Mouse (Mus musculus) thymus, postnatal 25 days (tissue): ENCODE data around the gene Ddx27.
"Not testable (repeated sequence)": the region's sequence is repeated elsewhere in the genome, so short reads cannot be mapped to it uniquely, and the experiment has no call there.

Source experiments
- DNase-seq: peaks from one replicate; pipeline ENCODE4 v3.0.0; 2022

Ddx27 gene

DNA sequence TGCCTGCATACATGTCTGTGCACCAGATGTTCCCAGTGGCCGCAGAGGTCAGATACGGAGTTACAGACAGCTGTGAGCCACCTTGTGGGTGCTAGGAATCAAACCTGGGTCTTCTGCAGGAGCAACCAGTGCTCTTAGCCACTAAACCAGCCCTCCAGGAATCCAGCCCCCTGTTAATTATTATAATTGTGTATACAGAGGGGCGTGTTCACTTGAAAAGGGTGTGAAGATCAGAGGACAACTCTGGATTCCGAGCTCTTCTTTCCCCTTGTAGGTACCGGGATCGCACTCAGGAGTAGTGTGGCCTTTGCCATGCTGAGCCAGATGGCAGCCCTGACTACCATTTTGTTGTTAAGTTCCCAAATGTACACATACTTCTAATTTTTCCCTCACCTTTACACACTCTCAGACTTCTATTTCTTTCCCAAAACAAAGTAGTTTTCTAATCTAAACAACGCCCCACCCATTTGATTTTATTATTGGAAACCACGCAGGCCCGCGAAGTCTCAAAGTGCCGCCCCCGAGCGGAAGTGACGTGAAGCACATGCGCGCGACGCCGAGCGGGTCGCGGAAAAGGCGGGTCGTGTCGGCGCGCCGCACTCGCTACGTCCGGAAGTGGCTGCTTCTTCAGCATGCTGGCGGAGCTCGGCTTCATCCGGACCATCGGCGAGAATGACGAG is at the start of gene Ddx27:
Gene Ddx27 (plus strand): TSS at position 492 of the 680 bp plus-strand sequence.
- peak; percentile 92 for DNase-seq

GRCm38 (mm10) chr2:166973153-166973552 is 41.8 kb upstream of the Ddx27 start:
- no peak for DNase-seq

GRCm38 (mm10) chr2:166974177-166974872 is 40.7 kb upstream of the Ddx27 start:
- no peak for DNase-seq

- no peak for DNase-seq
Observed at GRCm38 (mm10) chr2:166976356-166976755, 38.6 kb upstream of the Ddx27 start.

- DNase-seq = no peak
Observed at GRCm38 (mm10) chr2:166977490-166977889, 37.5 kb upstream of the Ddx27 start.

DNA sequence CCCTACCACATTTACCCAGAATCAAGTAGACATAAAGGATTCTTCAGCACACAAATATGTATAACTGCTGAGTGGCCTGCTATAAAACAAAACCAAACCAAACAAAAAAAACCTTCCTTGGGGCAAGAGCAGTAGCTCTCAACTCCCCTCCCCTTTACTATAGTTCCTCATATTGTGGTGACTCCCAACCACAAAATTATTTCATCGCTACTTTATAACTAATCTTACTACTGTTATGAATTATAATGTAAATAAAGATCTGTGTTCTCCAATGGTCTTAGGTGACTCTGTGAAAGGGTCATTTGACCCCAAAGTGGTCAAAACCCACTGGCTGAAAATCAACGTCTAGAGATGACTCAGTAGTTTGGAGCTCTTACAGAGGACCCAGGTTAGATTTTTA is 34.8 kb upstream of the Ddx27 start:
- no peak for DNase-seq

DNA sequence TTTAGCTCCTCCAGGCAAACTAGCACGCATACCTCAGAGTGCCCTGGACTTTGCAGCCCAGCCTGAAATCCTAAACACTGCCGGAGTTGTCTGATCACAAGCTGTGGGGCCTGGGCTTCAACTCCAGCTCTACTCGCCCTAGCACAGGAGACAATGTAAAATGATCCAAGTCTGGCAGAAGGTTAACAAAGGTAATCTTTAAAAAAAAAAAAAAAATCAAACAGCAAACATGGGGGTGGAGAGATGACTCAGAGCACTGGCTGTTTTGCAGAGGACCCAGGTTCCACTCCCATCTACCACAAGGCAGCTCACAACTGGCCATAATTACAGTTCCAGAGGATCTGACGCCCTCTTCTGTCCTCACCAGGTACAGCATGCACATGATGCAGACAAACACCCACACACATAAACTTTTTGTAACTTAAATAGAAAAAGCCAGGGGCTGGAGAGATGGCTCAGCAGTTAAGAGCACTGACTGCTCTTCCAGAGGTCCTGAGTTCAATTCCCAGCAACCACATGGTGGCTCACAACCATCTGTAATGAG is 31.6 kb upstream of the Ddx27 start:
- no peak for DNase-seq

DNA sequence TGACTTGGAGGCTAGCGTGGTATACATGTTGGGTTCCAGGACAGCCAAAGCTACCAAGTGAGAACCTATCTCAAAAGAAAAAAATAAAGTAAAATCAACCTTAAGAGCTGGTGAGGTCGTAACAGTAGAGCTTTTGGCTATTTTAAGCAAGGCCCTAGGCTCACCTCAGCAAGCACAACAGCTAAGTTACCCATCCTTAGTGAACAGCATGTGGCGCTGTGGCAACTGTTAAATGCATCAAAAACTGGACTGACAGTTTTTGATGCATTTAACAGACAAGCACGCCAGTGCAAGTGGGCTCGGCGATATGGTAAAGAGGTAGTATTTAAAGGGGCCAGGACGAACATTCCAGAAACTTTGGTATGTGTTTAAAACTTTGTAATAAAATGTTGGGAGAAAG is 24.1 kb upstream of the Ddx27 start:
- no peak for DNase-seq

- DNase-seq = no peak
Observed at GRCm38 (mm10) chr2:166991945-166992344, 23.0 kb upstream of the Ddx27 start.

- DNase-seq = peak; percentile 42
Observed at GRCm38 (mm10) chr2:166995021-166995795, 19.8 kb upstream of the Ddx27 start.

- peak; percentile 94 for DNase-seq
Observed at GRCm38 (mm10) chr2:166995796-166996532, 19.0 kb upstream of the Ddx27 start, which contains the start of gene Stau1. Stau1 (minus strand) TSS chr2:166996299.

DNA sequence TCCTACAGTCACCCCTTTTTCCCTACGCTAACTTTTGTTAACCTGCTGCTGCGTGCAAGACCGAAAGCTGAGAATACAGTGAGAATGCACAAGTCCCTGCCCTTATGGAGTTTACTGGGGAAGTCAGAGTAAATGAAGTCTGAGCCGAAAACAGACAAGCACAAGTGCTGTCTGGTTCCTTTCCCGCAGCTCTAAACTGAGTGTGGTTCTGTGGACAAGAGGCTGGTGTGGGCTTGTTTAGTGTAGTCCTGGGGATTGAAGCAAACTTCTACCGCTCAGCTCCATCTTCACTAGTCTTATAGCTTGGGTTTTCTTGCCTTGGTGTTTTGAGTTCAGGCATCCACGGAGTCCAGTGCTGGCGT is 18.5 kb upstream of the Ddx27 start:
- DNase-seq = no peak

- DNase-seq = no peak
Observed at GRCm38 (mm10) chr2:167001486-167001885, 13.5 kb upstream of the Ddx27 start.

GRCm38 (mm10) chr2:167004099-167004854 is 10.7 kb upstream of the Ddx27 start:
- DNase-seq = peak; percentile 68

- no peak for DNase-seq
Observed at GRCm38 (mm10) chr2:167006355-167006754, 8.6 kb upstream of the Ddx27 start.

DNA sequence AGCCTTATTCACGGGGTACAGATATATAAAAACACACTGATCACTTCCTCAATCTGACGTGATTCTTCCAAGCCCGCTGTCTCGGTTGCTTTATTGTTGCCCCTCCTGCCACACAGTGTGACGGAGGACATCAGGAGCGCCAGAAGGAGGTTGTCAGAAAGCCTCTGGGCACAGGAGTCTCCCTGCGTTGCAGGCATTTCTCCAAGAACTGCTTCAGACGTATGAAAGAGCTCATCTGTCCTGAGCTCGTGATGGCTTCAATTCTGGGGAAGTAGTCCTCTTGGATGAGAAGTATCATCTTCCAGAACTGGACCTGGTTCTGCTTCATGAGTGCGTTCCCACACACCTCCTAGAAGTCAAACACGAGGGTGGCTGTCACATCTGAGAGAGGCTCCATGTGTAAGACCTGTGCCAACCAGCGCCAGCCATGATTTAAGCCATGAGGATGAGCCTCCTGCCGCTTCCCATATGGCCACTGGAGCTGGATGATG is 7.9 kb upstream of the Ddx27 start:
- DNase-seq = no peak

- not testable (repeated sequence) for DNase-seq
Observed at GRCm38 (mm10) chr2:167007565-167007964, 7.4 kb upstream of the Ddx27 start.

DNA sequence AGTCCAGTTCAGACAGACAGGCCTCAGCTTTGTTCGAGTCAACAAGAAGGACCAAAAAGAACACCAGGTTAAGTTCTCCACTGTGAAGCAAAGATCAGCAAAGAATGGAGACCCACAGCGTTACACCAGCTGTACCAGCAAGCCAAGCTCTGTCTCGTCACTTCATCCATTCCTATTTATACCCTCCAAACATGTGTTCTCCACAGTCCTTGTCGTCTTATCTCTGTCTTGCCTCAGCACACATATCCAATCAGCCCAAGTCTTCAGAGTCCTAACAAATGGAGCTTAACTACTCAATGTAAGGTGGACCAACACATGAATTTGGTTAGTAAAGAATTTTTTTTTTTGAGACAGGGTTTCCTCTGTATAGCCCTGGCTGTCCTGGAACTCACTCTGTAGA is 5.5 kb upstream of the Ddx27 start:
- DNase-seq = no peak

DNA sequence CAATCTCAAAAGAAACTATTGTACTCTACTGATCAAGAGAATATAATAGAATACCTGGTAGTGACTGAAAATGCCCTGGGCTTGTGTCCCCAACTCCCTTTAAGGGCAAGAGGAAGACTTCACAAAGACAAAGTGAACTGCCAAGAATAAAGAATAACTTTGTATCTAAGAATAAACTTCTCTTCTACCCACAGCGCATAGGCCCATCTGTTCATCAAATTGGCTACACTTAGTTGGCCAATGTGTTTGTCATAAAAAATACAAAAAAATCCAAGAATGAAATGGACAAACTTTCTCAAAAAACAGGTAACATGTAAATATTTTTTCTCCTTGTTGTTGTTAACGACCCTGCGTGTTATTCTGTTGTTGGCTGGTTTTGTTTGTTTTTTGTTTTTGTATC is 4.4 kb upstream of the Ddx27 start:
- no peak for DNase-seq

- DNase-seq = no peak
Observed at GRCm38 (mm10) chr2:167015382-167015718, 357 bp downstream of the Ddx27 start.

GRCm38 (mm10) chr2:167019396-167019795 is 4.4 kb downstream of the Ddx27 start:
- DNase-seq = no peak

DNA sequence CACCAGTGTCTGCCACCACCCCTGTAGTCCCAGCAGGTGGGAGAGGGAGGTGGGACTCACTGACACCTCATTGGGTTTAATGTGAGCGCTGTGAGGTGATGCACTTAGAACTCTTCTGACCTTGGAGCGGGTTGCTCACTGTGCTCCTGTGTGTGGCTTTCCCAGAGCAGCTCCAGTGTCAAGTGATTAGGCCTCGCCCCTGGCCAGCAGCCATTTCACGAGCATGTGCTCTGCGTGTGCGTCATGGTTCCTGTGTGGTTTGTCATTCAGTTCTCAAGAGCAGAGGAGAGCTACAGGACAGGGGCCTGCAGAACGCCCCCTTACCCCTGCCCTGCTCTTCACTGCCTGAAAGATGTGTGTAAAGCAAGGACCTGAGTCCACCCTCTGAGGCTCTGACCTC is 13.6 kb downstream of the Ddx27 start:
- no peak for DNase-seq
